Mouse (Mus musculus): ENCODE results near the gene Igfn1. TPM values are rescaled to one million over a fixed set of nuclear protein-coding genes. Genes with fewer than 3 reads are reported as not detected.

Gene Igfn1
- polyA plus RNA-seq, 1 experiment from 2014 or later: 0.08 TPM

- Histone ChIP-seq H3K27me3 (ENCODE audit: control insufficient read depth, insufficient read depth, low read length) (peaks cover 22% of the 10 kb centered on the region), H3K9me3 (ENCODE audit: control insufficient read depth, low read length) (no peaks in the 10 kb centered on the region), H3K4me1 (ENCODE audit: control insufficient read depth, insufficient read depth, low read length) (0 out of 2 replicates have a peak, but pooled peaks cover under 1% of the 10 kb centered on the region), H3K4me2 (ENCODE audit: low read depth, low read length) (no peak overlapping the region), H3K27ac (ENCODE audit: low read depth, low read length) (no peak overlapping the region), H3K4me3 (ENCODE audit: low read depth, low read length) (no peak overlapping the region), H3K9ac (replicated peaks; ENCODE audit: low read depth, low read length) (no peak overlapping the region), H3K36me3 (ENCODE audit: control insufficient read depth, insufficient read depth, low read length) (no peaks in the 10 kb centered on the region)
- no peak for ATAC-seq (ENCODE audit: low read depth)
- WGBS: 76% methylated on average over 4 of the region's 4 CpGs
Observed at GRCm38 (mm10) chr1:135913657-135914056, 92.5 kb downstream of the Igfn1 start.

DNA sequence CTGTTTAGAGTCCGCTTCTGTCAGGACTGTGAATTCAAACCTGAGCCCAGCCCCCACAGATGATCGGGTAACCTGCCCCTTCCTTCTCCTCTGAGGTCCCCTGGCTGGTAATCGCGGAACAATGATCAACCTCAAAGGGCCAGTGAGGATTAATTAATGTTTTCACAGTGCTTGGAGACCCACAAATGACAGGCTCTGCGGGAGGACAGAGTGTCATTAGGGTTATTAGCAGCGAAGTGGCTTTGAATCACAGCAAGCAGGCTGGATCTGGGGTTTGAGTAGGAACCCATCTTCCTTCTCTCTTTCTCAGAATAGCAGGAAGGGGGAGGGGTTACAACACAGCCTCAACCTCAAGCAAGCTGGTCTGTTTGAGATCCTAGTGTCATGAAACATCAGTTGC, 96.8 kb downstream of the Igfn1 start:
- no peaks in the 10 kb centered on the region for H3K4me1 ChIP-seq (ENCODE audit: control insufficient read depth, insufficient read depth, low read length)
- no peak overlapping the region for H3K9ac ChIP-seq (replicated peaks; ENCODE audit: low read depth, low read length)
- H3K36me3 ChIP-seq (ENCODE audit: control insufficient read depth, insufficient read depth, low read length): no peaks in the 10 kb centered on the region
- H3K27me3 ChIP-seq (ENCODE audit: control insufficient read depth, insufficient read depth, low read length): no peaks in the 10 kb centered on the region
- no peak for ATAC-seq (ENCODE audit: low read depth)
- 11% methylated on average over 6 of the region's 6 CpGs for WGBS
- H3K9me3 ChIP-seq (ENCODE audit: control insufficient read depth, low read length): no peaks in the 10 kb centered on the region
- H3K27ac ChIP-seq (ENCODE audit: low read depth, low read length): no peak overlapping the region
- no peak overlapping the region for H3K4me3 ChIP-seq (ENCODE audit: low read depth, low read length)
- H3K4me2 ChIP-seq (ENCODE audit: low read depth, low read length): no peak overlapping the region

- H3K9me3 ChIP-seq (ENCODE audit: control insufficient read depth, low read length): no peaks in the 10 kb centered on the region
- WGBS: 71% methylated on average over 11 of the region's 11 CpGs
- no peaks in the 10 kb centered on the region for H3K27me3 ChIP-seq (ENCODE audit: control insufficient read depth, insufficient read depth, low read length)
- H3K27ac ChIP-seq (ENCODE audit: low read depth, low read length): no peak overlapping the region
- no peak overlapping the region for H3K9ac ChIP-seq (replicated peaks; ENCODE audit: low read depth, low read length)
- no peak overlapping the region for H3K4me3 ChIP-seq (ENCODE audit: low read depth, low read length)
- no peak for ATAC-seq (ENCODE audit: low read depth)
- no peaks in the 10 kb centered on the region for H3K4me1 ChIP-seq (ENCODE audit: control insufficient read depth, insufficient read depth, low read length)
- H3K4me2 ChIP-seq (ENCODE audit: low read depth, low read length): no peak overlapping the region
- H3K36me3 ChIP-seq (ENCODE audit: control insufficient read depth, insufficient read depth, low read length): no peaks in the 10 kb centered on the region
Observed at GRCm38 (mm10) chr1:135906736-135907135, 99.4 kb downstream of the Igfn1 start.

Other genes with a start within 250 kb of the Igfn1 start
- gene Phlda3, start 240.2 kb downstream of the Igfn1 start, polyA plus RNA-seq (2014; fragmentation: Nextera tagmentation; extraction: Ambion mirVana): 38.4 and 40.2 TPM in 2 replicates
- 3.2 and 3.4 TPM in 2 replicates for gene Tnni1, start 226.9 kb downstream of the Igfn1 start, polyA plus RNA-seq (2014; fragmentation: Nextera tagmentation; extraction: Ambion mirVana)
- gene Lad1, start 187.7 kb downstream of the Igfn1 start, polyA plus RNA-seq (2014; fragmentation: Nextera tagmentation; extraction: Ambion mirVana): 0.35 and 0.66 TPM in 2 replicates
- gene Tnnt2, start 170.0 kb downstream of the Igfn1 start, polyA plus RNA-seq (2014; fragmentation: Nextera tagmentation; extraction: Ambion mirVana): 2.1 TPM in 1 of 2 replicates, not detected in the other
- not detected in 2 replicates for gene Pkp1, start 87.1 kb downstream of the Igfn1 start, polyA plus RNA-seq (2014; fragmentation: Nextera tagmentation; extraction: Ambion mirVana)
- gene Tmem9, start 1.8 kb upstream of the Igfn1 start, polyA plus RNA-seq (2014; fragmentation: Nextera tagmentation; extraction: Ambion mirVana): 69.9 and 115 TPM in 2 replicates
- not detected in 2 replicates for gene Ascl5, start 44.5 kb upstream of the Igfn1 start, polyA plus RNA-seq (2014; fragmentation: Nextera tagmentation; extraction: Ambion mirVana)
- 0.20 TPM in 1 of 2 replicates, not detected in the other for gene Cacna1s, start 46.4 kb upstream of the Igfn1 start, polyA plus RNA-seq (2014; fragmentation: Nextera tagmentation; extraction: Ambion mirVana)
- gene Kif21b, start 125.0 kb upstream of the Igfn1 start, polyA plus RNA-seq (2014; fragmentation: Nextera tagmentation; extraction: Ambion mirVana): 43.1 and 54.5 TPM in 2 replicates
- not detected in 2 replicates for gene Mroh3, start 206.5 kb upstream of the Igfn1 start, polyA plus RNA-seq (2014; fragmentation: Nextera tagmentation; extraction: Ambion mirVana)
- gene Inava, start 227.9 kb upstream of the Igfn1 start, polyA plus RNA-seq (2014; fragmentation: Nextera tagmentation; extraction: Ambion mirVana): 2.3 and 2.6 TPM in 2 replicates

Measured in neural tube, embryonic 14.5 days (tissue).